29 mouse cellular contexts compared by ENCODE assay signal in genomic region chr12:111125666-111126065, GRCm38 (mm10). TPM values are rescaled to one million over a fixed set of nuclear protein-coding genes. Genes with fewer than 3 reads are reported as not detected.
A peak's percentile ranks its signal among the peaks of the same experiment; 100 is the strongest.
DNase-seq lines count a peak whose midpoint lies in the region; ATAC-seq and TF ChIP-seq lines count a peak whose summit lies in the region.
"Had no signal": no experiment of that assay in that cellular context is flagged by ENCODE, and none has a peak within 500 bp of the region (broad histone marks: within the 10 kb centered on the region; RNA-seq: fewer than 3 reads in every experiment).

No protein-coding gene starts in this region.

- no peak overlapping the region for H3K9ac ChIP-seq in kidney, embryonic 14.5 days (ENCODE audit: low read depth, low read length)
- H3K9ac ChIP-seq: embryonic facial prominence, embryonic 12.5 days; embryonic facial prominence, embryonic 15.5 days; heart, embryonic 13.5 days; hindbrain, embryonic 14.5 days had no signal

- no peaks in the 10 kb centered on the region for H3K27me3 ChIP-seq in kidney, adult 2 months (replicated peaks; ENCODE audit: control insufficient read depth, insufficient read depth, low read length)
- H3K27me3 ChIP-seq in kidney, embryonic 14.5 days (ENCODE audit: control insufficient read depth, insufficient read depth, low read length), result no peaks in the 10 kb centered on the region
- H3K27me3 ChIP-seq: CH12.LX; embryonic facial prominence, embryonic 12.5 days; embryonic facial prominence, embryonic 15.5 days; heart, embryonic 13.5 days; Patski had no signal

- 57% methylated on average over 6 of the region's 6 CpGs for WGBS in kidney, adult 2 months
- 72% methylated on average over 6 of the region's 6 CpGs for WGBS in kidney, embryonic 14.5 days

- no peak for ATAC-seq in kidney, embryonic 14.5 days (ENCODE audit: low FRiP score, low TSS enrichment)
- ATAC-seq: forebrain, embryonic 16.5 days; hindbrain, postnatal 0 days; Patski had no signal

- TF ChIP-seq POLR2A in kidney, adult 2 months (IDR thresholded peaks at IDR 0.05; ENCODE audit: low read depth, low read length), result no peak

- H3K36me3 ChIP-seq in kidney, adult 2 months (ENCODE audit: control insufficient read depth, insufficient read depth, low read length), result no peaks in the 10 kb centered on the region
- H3K36me3 ChIP-seq in kidney, embryonic 14.5 days (ENCODE audit: control insufficient read depth, insufficient read depth, low read length), result no peaks in the 10 kb centered on the region
- H3K36me3 ChIP-seq: embryonic facial prominence, embryonic 15.5 days had no signal

- H3K9me3 ChIP-seq in kidney, embryonic 14.5 days (ENCODE audit: control insufficient read depth, low read length), result no peaks in the 10 kb centered on the region
- H3K9me3 ChIP-seq: embryonic facial prominence, embryonic 15.5 days had no signal

- TF ChIP-seq CTCF in kidney, adult 2 months (conservative IDR thresholded peaks at IDR 0.05; ENCODE audit: insufficient read depth, insufficient read length, low read depth, low read length), result no peak

- peak; percentile 33 to 49 for DNase-seq in cerebellum, postnatal 14 days
- DNase-seq in cerebellum, postnatal 36 days, result no peak
- DNase-seq in kidney, adult 2 months, result peak; percentile 62
- peak; percentile 25 to 35 for DNase-seq in kidney, postnatal 36 days
- no peak for DNase-seq in kidney, postnatal 4 days
- DNase-seq: adrenal gland, postnatal 10 days; adrenal gland, postnatal 36 days; B cell, adult 2 months; cerebellum, adult 9-11 months; gastrocnemius, postnatal 10 days; gastrocnemius, postnatal 36 days; heart, adult 2 months; heart, postnatal 14 days; heart, postnatal 4 days had no signal

- no peak overlapping the region for H3K27ac ChIP-seq in kidney, adult 2 months (ENCODE audit: insufficient read depth, low read depth, low read length)
- H3K27ac ChIP-seq in kidney, embryonic 14.5 days (ENCODE audit: low read depth, low read length), result no peak overlapping the region
- H3K27ac ChIP-seq: embryonic facial prominence, embryonic 12.5 days; embryonic facial prominence, embryonic 15.5 days; heart, adult 2 months; heart, embryonic 10.5 days; heart, embryonic 13.5 days; hindbrain, postnatal 0 days had no signal

- H3K4me1 ChIP-seq in kidney, adult 2 months (ENCODE audit: control insufficient read depth, insufficient read depth, low read length), result no peaks in the 10 kb centered on the region
- H3K4me1 ChIP-seq in kidney, embryonic 14.5 days (ENCODE audit: control insufficient read depth, insufficient read depth, low read length), result no peaks in the 10 kb centered on the region
- H3K4me1 ChIP-seq: embryonic facial prominence, embryonic 12.5 days; embryonic facial prominence, embryonic 15.5 days; heart, embryonic 13.5 days had no signal

- H3K4me2 ChIP-seq in kidney, embryonic 14.5 days (replicated peaks; ENCODE audit: low read depth, low read length), result no peak overlapping the region
- H3K4me2 ChIP-seq: embryonic facial prominence, embryonic 12.5 days; embryonic facial prominence, embryonic 15.5 days; heart, embryonic 13.5 days; hindbrain, embryonic 14.5 days had no signal

- no peak overlapping the region for H3K4me3 ChIP-seq in kidney, adult 2 months (ENCODE audit: insufficient read depth, low read depth, low read length)
- H3K4me3 ChIP-seq in kidney, embryonic 14.5 days (ENCODE audit: low read length), result no peak overlapping the region
- H3K4me3 ChIP-seq: embryonic facial prominence, embryonic 12.5 days; embryonic facial prominence, embryonic 15.5 days; heart, adult 2 months; heart, embryonic 10.5 days; heart, embryonic 13.5 days had no signal

RNA-seq across cellular contexts. Expression of gene Traf3, which starts 40.5 kb away (rescaled TPM):
- 11.6 and 12.2 TPM in 2 replicates for polyA plus RNA-seq in kidney, adult 2 months (2012; rRNA removed)
- 12.5 and 14.0 TPM in 2 replicates for polyA plus RNA-seq in kidney, embryonic 14.5 days (2014; fragmentation: Nextera tagmentation; extraction: Ambion mirVana)
- polyA plus RNA-seq: G1E had no signal

RNA-seq across cellular contexts. Expression of gene 4930595D18Rik, which starts 58.6 kb away (rescaled TPM):
- not detected in 2 replicates for polyA plus RNA-seq in kidney, adult 2 months (2012; rRNA removed)
- polyA plus RNA-seq in kidney, embryonic 14.5 days (2014; fragmentation: Nextera tagmentation; extraction: Ambion mirVana), result not detected in 2 replicates
- polyA plus RNA-seq: cerebellum, adult 2 months; embryonic facial prominence, embryonic 12.5 days; embryonic facial prominence, embryonic 15.5 days; forebrain, embryonic 11.5 days; forebrain, embryonic 16.5 days; G1E; heart, adult 2 months; heart, embryonic 10.5 days; heart, embryonic 13.5 days; heart, embryonic 16.5 days; hindbrain, embryonic 11.5 days; hindbrain, embryonic 14.5 days; hindbrain, postnatal 0 days; Patski had no signal

Comparison
In these comparisons a context has a peak if more than half of its experiments do, and no peak if none do; other contexts are left out.
1. DNase-seq: peak in cerebellum, postnatal 14 days (2 of 2), kidney, adult 2 months (single experiment) and kidney, postnatal 36 days (2 of 2); none in cerebellum, postnatal 36 days (0 of 2) and kidney, postnatal 4 days (0 of 2).